Mouse (Mus musculus) spleen, postnatal 4 days (tissue): ENCODE measurements around the gene Anks4b.

Source experiments
- DNase-seq, 2 experiments: peaks; one replicate each; pipeline ENCODE4 v3.0.0; 2022; ENCODE audit warnings: low spot score in 2 of 2

Anks4b gene

DNA sequence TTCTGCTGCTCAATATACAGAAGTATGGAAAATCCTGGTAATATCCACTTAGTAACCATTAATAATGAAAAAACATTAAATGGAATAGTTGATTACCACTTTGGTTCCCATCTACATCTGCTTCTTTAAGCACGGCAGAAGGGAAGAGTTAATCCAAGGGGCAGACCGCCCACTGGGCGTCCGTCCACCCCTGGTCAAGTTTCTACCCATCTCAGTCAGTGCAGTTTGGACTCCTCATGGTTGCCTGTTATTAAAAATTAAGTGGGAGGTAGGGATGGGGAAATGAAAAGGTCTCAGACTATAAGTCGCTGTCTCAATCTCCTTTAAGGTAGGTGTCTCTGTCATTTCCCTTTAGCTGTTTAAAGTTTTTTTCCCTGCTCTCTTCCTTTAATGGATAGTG, 15.3 kb downstream of the Anks4b start:
- no peak for DNase-seq

DNA sequence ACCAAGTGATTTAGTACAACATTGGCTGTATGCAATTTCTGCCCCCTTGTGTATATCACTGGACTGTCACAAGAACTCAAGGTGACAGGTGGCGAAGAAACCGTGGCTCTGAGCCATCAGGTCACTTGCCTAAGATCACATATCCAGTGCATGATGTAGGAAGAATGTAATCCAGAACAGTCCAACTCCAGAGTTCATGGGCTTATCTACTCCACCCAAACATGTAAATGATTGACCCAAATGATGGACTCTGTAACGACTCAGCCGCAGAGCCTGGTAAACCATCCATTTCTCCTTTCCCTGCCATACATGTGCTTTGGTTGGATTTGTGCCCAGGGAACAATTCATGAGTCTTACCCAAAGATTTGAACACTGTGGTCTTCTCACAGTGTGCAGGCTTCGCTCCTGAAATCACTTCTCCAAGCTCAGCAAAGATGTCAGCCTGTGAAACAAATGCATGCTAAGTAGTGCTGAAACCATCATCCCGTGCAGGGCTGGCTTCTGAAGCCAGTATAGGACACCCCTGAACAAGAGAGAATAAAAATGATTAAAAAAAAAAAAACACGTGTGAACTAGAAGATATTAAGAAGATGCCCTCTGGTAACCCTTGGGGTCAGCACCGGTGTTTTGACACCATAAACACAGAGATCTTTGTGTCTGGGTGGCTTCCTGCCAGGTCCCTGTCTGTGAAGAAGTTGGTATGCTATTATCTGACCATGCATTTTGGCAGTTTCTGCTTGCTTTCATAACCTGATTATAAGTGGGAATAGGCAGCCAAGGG, 15.9 kb downstream of the Anks4b start:
- no peak for DNase-seq

DNA sequence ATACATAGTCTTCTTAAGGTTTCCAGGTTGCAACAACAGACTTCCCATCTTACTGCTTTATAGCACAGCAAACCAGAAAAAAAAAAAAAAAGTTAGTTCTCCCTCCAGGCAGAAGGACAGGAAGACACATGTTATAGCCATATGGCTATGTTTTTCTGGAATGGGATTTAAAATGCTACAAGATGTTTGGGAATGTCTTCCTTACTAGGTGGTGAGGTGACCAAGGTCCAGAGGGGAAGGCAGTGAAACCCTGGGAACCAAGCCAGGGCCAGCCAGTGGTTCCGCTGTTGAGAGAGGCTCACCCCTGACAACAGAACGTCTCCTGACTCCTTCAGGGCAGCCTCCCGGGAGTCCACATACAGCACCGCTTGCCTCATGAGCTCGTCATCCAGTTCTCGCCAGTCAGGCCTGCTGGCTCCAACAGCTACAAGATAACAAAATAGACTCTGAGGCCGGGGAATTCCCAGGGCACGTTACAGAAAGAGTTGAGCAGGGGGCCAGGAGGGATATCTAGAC, 16.6 kb downstream of the Anks4b start:
- DNase-seq: no peak

DNA sequence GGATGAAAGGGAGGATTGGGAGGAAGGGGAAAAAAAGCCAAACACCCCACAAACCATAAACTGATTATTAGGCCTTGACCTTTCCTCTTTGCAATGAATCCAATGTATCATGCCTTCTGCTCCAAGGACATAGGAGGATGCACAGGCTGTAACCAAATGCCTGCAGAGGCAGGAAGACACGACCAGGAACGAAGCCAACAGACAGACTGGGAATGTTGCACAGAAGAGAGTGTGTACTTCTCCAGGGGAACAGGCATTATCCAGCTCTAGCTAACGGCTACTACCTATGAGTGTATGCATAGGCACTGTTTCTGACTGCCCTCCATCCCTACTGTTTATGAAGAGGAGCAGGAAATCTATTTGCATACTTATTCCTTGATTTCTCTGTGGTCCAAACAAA, 18.5 kb downstream of the Anks4b start:
- no peak for DNase-seq

DNA sequence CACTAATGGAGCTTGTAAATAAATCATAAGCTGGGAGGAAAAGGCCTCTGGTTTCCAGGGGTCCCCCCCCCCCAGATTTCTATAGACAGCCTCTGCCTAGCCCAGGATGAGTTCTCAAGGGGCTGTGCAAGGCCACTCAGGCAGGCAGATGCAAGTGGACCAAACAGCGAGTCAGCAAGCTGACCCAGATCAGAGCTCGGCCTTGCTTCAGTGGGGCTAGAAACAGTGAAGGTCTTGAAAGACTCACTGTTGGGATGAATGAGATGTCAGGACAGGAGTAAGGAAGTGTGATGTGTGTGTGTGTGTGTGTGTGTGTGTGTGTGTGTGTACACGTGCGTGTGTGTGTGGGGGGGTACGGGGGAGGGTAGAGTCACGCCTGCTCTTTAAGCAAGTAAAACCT, 19.2 kb downstream of the Anks4b start:
- no peak for DNase-seq

DNA sequence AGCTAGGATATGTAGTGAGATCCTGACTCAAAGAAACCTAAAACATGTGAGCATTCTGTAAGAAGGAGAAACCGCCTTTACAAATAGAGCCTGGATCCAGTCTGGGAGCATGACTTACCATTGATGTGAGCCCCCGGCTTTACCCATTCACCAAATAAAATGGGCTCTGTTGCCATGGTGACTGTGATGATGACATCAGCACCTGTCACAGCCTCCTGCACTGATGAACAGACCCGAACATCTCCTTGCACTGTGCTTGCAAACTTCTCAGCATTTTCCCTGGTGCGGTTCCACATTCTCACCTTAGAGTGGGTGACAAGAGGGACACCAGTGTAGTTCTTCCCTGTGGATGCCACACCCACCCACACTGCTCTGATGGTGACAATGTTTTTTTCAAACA, 21.5 kb downstream of the Anks4b start:
- DNase-seq: no peak

DNA sequence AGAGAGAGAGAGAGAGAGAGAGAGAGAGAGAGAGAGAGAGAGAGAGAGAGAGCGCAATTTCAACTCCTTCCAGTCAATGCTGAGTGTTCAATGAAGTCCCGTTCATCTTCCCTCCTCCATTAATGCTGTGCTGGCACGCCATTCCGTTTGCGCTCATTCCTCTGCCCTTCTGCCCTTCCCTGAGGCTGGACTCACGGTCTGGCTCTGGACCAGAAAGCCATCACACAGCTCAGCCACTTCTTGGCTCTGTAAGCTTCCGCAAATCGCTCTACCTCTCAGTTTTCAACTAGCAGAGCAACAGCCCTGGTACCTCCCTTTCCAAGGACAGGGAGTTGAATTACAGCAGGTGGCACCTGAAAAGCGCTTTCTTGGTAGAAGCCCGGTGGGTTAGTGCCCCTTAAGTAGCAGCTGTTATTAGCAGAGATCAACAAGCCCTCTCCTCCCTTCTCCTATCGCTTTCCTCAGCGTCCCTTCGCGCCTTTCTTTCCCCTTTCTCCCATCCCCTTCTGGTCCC, 27.6 kb downstream of the Anks4b start:
- DNase-seq: no peak

DNA sequence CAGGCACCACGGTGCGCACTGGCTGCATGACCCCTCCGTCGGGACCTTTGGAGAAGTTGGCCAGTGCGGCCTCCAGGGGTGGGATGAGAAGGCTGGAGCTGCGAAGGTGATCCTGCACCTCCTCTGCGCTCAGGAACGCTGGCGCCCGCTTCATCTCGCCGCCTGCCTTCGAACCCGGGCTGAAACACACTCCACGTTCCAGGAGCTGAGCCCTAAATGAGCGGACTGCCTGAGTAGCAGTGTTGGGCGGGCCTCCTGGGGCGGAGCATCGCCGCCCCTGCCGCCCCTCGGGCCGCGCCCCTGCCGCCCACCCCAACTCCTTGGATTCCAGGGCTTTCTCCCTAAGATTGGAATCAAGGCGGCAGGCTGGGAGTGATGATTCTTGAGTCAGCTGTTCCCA, 28.1 kb downstream of the Anks4b start, which contains the start of gene Crym:
TSS of gene Crym (minus strand) at position 341 of the 400 bp plus-strand sequence.
- DNase-seq: no peak

DNA sequence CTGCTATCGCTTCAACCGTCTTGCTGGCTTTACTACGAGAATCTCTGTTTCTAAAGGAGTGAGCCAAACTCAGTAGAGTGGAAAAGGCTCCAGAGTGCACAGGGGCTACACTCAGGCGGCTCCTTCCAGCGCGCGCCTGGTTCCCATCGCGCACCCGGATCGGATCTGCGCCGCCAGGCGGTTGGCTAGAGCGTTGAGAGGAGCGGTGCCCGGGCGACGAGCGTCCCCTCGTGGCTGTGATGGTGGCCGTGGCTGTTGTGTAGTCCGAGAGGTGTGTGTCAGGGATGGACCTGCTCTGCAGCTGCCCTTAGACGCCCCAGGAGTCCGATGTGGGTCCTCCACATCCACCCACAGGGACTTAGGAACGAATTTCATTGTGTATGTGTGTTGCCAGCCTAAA, 30.1 kb downstream of the Anks4b start, which contains the start of gene Abca14:
TSS of gene Abca14 (plus strand) at position 173 of the 400 bp plus-strand sequence.
- peak; percentile 22 to 67 for DNase-seq

DNA sequence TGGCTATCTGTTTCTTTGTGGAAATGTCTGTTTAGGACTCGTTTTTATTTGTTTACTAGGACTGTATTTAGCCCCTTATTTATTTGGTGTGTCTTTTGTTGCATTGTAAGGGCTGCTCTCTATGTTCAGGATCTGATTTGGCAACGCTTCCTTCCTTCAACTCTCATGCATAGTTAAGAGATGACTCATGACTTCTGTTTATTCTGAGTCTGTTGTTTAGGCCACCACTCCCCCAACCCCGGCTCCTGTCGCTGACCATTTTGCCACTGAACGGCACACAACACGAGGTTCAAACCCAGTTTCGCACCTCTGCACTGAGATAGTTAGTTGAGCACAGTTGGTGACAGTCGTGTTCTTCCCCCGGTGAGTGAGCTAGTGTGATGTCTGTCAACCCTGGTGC, 32.3 kb downstream of the Anks4b start:
- DNase-seq: no peak

DNA sequence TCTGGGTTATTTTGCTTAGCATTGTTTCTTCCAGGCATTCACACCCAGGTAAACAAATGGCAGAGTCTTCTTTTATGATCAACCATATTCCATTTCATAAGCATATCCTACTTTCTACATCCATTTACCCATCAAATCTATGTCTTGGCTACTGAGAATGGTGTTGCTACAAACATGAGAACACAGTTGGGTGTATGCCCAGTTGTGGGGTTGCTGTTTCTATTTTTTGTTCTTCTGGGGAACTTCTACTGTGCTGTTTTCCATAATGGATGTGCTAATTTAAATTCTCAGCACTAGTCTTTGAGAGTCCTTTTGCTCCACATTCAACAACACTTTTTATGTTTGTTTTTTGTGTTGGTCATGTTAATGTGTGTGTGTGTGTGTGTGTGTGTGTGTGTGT, 54.9 kb downstream of the Anks4b start:
- no peak for DNase-seq
